Mouse (Mus musculus) midbrain, embryonic 13.5 days (tissue): ENCODE measurements at regions not wholly inside any gene's neighbourhood (a gene's known extent, or its start where the extent isn't known, plus 50 kb on each side); places are given as distances from the start of the nearest gene placed in this dataset.

Source experiments
- ATAC-seq: fragments of 200-750 bp; cut with Nextera tagmentation; 2 replicates; pipeline ENCODE4 v1.8.0; 2017; ENCODE audit warnings: mild to moderate bottlenecking, moderate TSS enrichment, moderate library complexity
- H3K27ac ChIP-seq: fragments of 300-500 bp; sonication (generic); 2 replicates; pipeline ENCODE4 v1.5.1; 2015; ENCODE audit warnings: inconsistent platforms, mild to moderate bottlenecking, moderate library complexity
- H3K27me3 ChIP-seq: fragments of 300-500 bp; sonication (generic); 2 replicates; pipeline ENCODE4 v1.6.1; 2015; ENCODE audit warnings: mild to moderate bottlenecking, inconsistent platforms
- H3K36me3 ChIP-seq: fragments of 300-500 bp; sonication (generic); 2 replicates; pipeline ENCODE4 v1.6.1; 2015; ENCODE audit warnings: mild to moderate bottlenecking, inconsistent platforms
- H3K4me1 ChIP-seq: fragments of 300-500 bp; sonication (generic); replicated peaks from 2 replicates; pipeline ENCODE4 v1.6.1; 2015; ENCODE audit warnings: inconsistent platforms
- H3K4me2 ChIP-seq: fragments of 300-500 bp; sonication (generic); replicated peaks from 2 replicates; pipeline ENCODE4 v1.6.1; 2015; ENCODE audit warnings: moderate library complexity, mild to moderate bottlenecking, inconsistent platforms
- H3K4me3 ChIP-seq: fragments of 300-500 bp; sonication (generic); replicated peaks from 2 replicates; pipeline ENCODE4 v1.5.1; 2015; ENCODE audit warnings: mild to moderate bottlenecking, inconsistent platforms
- H3K9ac ChIP-seq: fragments of 300-500 bp; sonication (generic); replicated peaks from 2 replicates; pipeline ENCODE4 v1.6.1; 2015; ENCODE audit warnings: mild to moderate bottlenecking, inconsistent platforms
- H3K9me3 ChIP-seq: fragments of 300-500 bp; sonication (generic); 2 replicates; pipeline ENCODE4 v1.6.1; 2016; ENCODE audit warnings: mild to moderate bottlenecking, inconsistent platforms
- WGBS: fragments of 180-500 bp; shearing (Covaris S2); methylation state at CpG from one replicate; pipeline ENCODE4 v1.1.7; 2015; 5-methylcytosine and 5-hydroxymethylcytosine counted together

GRCm38 (mm10) chr19:6607501-6607900 lies 64.7 kb upstream of the Slc22a12 start:
- Histone ChIP-seq H3K36me3 (no peaks in the 10 kb centered on the region), H3K4me1 (peaks cover 14% of the 10 kb centered on the region), H3K4me2 (no peak overlapping the region), H3K27ac (no peak overlapping the region), H3K4me3 (no peak overlapping the region), H3K27me3 (no peaks in the 10 kb centered on the region), H3K9ac (no peak overlapping the region), H3K9me3 (no peaks in the 10 kb centered on the region)
- 82% methylated on average over 2 of the region's 2 CpGs for WGBS
- no peak for ATAC-seq

GRCm38 (mm10) chr19:6606667-6607066 lies 63.8 kb upstream of the Slc22a12 start:
- ATAC-seq: no peak
- no peak overlapping the region for H3K4me3 ChIP-seq
- H3K9me3 ChIP-seq: no peaks in the 10 kb centered on the region
- WGBS: 86% methylated on average over 7 of the region's 7 CpGs
- no peaks in the 10 kb centered on the region for H3K27me3 ChIP-seq
- H3K36me3 ChIP-seq: no peaks in the 10 kb centered on the region
- H3K4me2 ChIP-seq: no peak overlapping the region
- H3K4me1 ChIP-seq: peaks cover 14% of the 10 kb centered on the region
- no peak overlapping the region for H3K27ac ChIP-seq
- no peak overlapping the region for H3K9ac ChIP-seq

GRCm38 (mm10) chr19:6604702-6605101 lies 61.9 kb upstream of the Slc22a12 start:
- Histone ChIP-seq H3K4me3 (no peak overlapping the region), H3K4me2 (no peak overlapping the region), H3K27me3 (no peaks in the 10 kb centered on the region), H3K4me1 (peaks cover 4% of the 10 kb centered on the region), H3K27ac (no peak overlapping the region), H3K36me3 (no peaks in the 10 kb centered on the region), H3K9me3 (no peaks in the 10 kb centered on the region), H3K9ac (no peak overlapping the region)
- no peak for ATAC-seq
- 64% methylated on average over 8 of the region's 8 CpGs for WGBS

DNA sequence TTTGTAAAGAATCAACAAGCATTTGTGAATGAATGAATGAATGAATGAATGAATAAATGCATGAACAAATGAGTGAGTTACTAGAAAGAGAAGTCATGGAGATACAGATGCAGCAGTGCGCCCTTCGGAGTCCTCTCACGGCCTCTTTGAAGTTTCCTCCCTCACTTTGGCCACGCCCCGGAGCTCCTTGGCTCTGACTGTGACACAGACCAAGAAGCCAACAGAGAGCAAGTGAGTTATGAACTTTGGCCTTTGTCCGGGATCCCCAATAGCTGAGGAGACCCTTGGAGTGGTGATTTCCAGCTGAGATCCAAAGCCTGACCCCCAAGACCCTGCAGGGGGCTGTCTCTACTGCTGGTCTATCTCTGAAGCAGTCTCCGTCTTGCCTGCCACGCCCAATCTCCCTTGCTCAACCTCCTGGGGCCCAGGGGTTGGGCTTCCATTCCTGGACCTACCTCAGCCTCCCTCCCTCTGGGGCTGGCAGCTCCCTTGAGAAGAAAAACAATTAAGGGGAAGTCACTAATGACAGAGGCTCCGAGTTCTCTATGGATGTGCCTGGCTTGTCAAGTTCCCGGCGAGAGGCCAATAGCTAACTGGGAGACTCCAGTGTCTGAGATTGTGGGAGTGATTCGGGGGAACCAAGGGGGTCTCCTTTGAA lies 58.2 kb upstream of the Slc22a12 start:
- Histone ChIP-seq H3K4me2 (no peak overlapping the region), H3K9me3 (no peaks in the 10 kb centered on the region), H3K4me1 (no peaks in the 10 kb centered on the region), H3K27me3 (no peaks in the 10 kb centered on the region), H3K9ac (no peak overlapping the region), H3K4me3 (no peak overlapping the region), H3K36me3 (no peaks in the 10 kb centered on the region), H3K27ac (no peak overlapping the region)
- WGBS: 49% methylated on average over 12 of the region's 12 CpGs
- ATAC-seq: no peak

DNA sequence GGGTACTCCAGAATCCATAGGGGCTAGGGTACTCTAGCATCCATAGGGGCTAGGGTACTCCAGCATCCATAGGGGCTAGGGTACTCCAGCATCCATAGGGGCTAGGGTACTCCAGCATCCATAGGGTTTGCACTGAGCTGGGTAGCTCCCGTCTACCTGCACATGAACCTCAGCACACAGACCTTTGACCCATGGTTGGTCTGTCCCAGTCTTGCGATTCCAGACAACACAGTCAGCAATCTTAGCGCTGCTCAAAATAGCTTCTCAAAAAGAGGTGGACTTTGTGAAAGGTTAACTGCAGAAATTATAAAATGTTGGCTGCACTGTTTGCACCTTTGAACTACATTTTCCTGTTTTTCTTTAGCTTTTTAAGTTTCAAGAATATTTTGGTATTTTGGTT lies 56.4 kb upstream of the Slc22a12 start:
- Histone ChIP-seq H3K27me3 (no peaks in the 10 kb centered on the region), H3K4me1 (no peaks in the 10 kb centered on the region), H3K4me2 (no peak overlapping the region), H3K36me3 (no peaks in the 10 kb centered on the region), H3K9ac (no peak overlapping the region), H3K27ac (no peak overlapping the region), H3K9me3 (no peaks in the 10 kb centered on the region), H3K4me3 (no peak overlapping the region)
- ATAC-seq: no peak
- 89% methylated on average over 3 of the region's 3 CpGs for WGBS

GRCm38 (mm10) chr19:6598186-6598585 lies 55.4 kb upstream of the Slc22a12 start:
- Histone ChIP-seq H3K4me2 (no peak overlapping the region), H3K4me1 (no peaks in the 10 kb centered on the region), H3K9ac (no peak overlapping the region), H3K27me3 (no peaks in the 10 kb centered on the region), H3K27ac (no peak overlapping the region), H3K36me3 (no peaks in the 10 kb centered on the region), H3K9me3 (no peaks in the 10 kb centered on the region), H3K4me3 (no peak overlapping the region)
- ATAC-seq: no peak
- 79% methylated on average over 3 of the region's 3 CpGs for WGBS

- no peak overlapping the region for H3K4me2 ChIP-seq
- H3K9me3 ChIP-seq: no peaks in the 10 kb centered on the region
- H3K36me3 ChIP-seq: no peaks in the 10 kb centered on the region
- 45% methylated on average over 9 of the region's 9 CpGs for WGBS
- H3K9ac ChIP-seq: no peak overlapping the region
- H3K4me3 ChIP-seq: no peak overlapping the region
- H3K27me3 ChIP-seq: no peaks in the 10 kb centered on the region
- H3K27ac ChIP-seq: no peak overlapping the region
- no peaks in the 10 kb centered on the region for H3K4me1 ChIP-seq
- ATAC-seq: no peak
Observed at GRCm38 (mm10) chr19:6595801-6596200, 53.0 kb upstream of the Slc22a12 start.
